Mouse (Mus musculus): ENCODE measurements around the gene Sema6c. TPM values are rescaled to one million over a fixed set of nuclear protein-coding genes. Genes with fewer than 3 reads are reported as not detected.
A peak's percentile ranks its signal among the peaks of the same experiment; 100 is the strongest.
"Not testable (repeated sequence)": the region's sequence is repeated elsewhere in the genome, so short reads cannot be mapped to it uniquely, and the experiment has no call there.

The Sema6c gene
- polyA plus RNA-seq, 1 experiment from 2014 or later, result 5.9 TPM

GRCm38 (mm10) chr3:95194721-95195135, 34.5 kb downstream of the Sema6c start:
- no peak overlapping the region for H3K4me3 ChIP-seq (replicated peaks)
- no peak overlapping the region for H3K9ac ChIP-seq
- H3K4me2 ChIP-seq, result no peak overlapping the region
- WGBS, result 75% methylated on average over 6 of the region's 6 CpGs
- H3K9me3 ChIP-seq, result no peaks in the 10 kb centered on the region
- no peak overlapping the region for H3K27ac ChIP-seq
- ATAC-seq (ENCODE audit: insufficient read depth, low FRiP score, low read depth), result no peak
- no peaks in the 10 kb centered on the region for H3K4me1 ChIP-seq
- no peaks in the 10 kb centered on the region for H3K27me3 ChIP-seq (replicated peaks)
- H3K36me3 ChIP-seq, result peaks cover 35% of the 10 kb centered on the region

DNA sequence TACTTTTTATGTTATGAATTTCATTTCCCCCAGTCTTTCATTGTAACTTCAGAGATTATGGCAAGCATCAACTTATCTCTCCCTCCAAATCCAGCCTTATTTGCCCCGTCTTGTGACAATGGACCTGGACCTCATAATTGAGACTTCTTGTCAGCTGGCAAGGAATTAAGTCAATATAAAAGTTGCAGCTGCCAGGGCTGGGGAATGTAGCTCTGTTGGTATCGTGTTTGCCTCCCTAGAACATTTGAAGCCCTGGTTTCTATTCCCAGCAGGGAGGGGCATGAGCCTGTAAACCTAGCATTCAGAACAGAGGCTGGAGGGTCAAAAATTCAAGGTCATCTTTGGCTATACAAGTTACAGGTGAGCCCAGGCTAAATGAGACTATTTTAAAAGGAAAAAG, 35.5 kb downstream of the Sema6c start:
- H3K9me3 ChIP-seq, result no peaks in the 10 kb centered on the region
- 70% methylated on average over 2 of the region's 2 CpGs for WGBS
- H3K36me3 ChIP-seq, result peaks cover 33% of the 10 kb centered on the region
- H3K4me2 ChIP-seq, result no peak overlapping the region
- H3K4me1 ChIP-seq, result no peaks in the 10 kb centered on the region
- no peak for ATAC-seq (ENCODE audit: insufficient read depth, low FRiP score, low read depth)
- no peaks in the 10 kb centered on the region for H3K27me3 ChIP-seq (replicated peaks)
- H3K4me3 ChIP-seq (replicated peaks), result no peak overlapping the region
- H3K9ac ChIP-seq, result no peak overlapping the region
- H3K27ac ChIP-seq, result no peak overlapping the region

DNA sequence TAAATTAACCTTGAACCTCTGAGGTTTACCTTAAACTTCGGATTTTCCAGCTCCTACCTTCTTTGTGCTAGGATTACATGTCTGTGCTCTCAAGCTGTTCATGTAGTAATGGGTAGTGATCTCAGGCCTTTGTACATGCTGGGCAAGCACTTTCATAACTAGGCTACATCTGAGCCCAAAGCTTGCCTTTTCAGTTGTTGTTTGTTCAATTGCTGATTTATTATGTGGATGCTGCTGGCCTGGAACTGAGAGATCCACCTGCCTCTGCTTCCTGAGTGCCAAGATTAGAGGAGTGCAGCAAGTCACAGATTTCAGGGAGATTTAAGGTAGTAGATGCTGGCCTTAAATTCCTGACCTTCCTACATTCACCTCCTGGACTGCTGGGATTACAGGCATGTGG, 38.8 kb downstream of the Sema6c start:
- Histone ChIP-seq H3K36me3 (peaks cover 52% of the 10 kb centered on the region), H3K9me3 (no peaks in the 10 kb centered on the region), H3K27me3 (replicated peaks) (no peaks in the 10 kb centered on the region), H3K4me1 (no peaks in the 10 kb centered on the region), H3K27ac (no peak overlapping the region), H3K9ac (no peak overlapping the region), H3K4me2 (no peak overlapping the region), H3K4me3 (replicated peaks) (no peak overlapping the region)
- no peak for ATAC-seq (ENCODE audit: insufficient read depth, low FRiP score, low read depth)
- 65% methylated on average over 1 of the region's 1 CpGs for WGBS

DNA sequence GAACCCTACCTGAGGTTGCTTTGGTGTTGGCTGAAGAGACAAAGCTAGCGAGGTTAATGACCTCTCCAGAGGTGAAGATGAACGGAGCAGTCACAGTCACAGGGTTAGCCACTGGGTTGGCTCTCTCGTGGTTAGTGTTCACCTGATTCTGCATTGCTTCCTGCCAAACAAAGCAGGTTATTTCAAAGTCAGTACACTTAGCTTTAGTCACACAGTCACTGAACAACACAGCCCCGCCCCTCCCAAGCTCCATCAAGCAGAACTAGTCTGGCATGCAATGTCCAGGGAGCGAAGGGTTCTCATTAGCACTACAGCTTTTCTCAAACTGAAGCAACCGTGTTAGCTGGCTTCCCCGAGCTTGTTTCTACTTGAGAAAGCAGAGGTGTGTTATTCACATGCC, 39.9 kb downstream of the Sema6c start:
- peak overlapping the region; percentile 48; the same call in 1 of the 2 replicates for H3K27ac ChIP-seq
- peaks cover 56% of the 10 kb centered on the region for H3K36me3 ChIP-seq
- H3K27me3 ChIP-seq (replicated peaks), result no peaks in the 10 kb centered on the region
- H3K4me2 ChIP-seq, result no peak overlapping the region
- 85% methylated on average over 7 of the region's 7 CpGs for WGBS
- H3K4me3 ChIP-seq (replicated peaks), result no peak overlapping the region
- H3K4me1 ChIP-seq, result no peaks in the 10 kb centered on the region
- H3K9ac ChIP-seq, result no peak overlapping the region
- ATAC-seq (ENCODE audit: insufficient read depth, low FRiP score, low read depth), result no peak
- H3K9me3 ChIP-seq, result no peaks in the 10 kb centered on the region

DNA sequence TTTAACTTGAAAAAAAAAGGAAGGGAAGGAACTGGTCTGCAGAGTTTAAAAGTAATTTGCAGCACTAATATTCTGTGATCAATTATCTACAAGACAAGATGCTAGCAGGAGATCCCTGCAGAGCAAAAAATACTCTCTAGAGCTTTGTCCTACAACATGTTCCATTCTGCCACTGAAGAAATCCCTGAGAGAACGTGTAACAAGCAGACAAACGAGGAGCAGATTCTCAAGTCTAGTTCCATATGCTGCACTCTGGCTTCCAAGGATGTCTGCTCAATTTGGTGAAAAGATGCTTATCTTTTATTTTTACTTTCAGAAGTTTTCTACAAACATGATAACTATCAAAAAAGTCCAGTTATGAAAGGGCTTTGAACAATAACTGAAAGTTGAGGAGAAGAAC, 40.3 kb downstream of the Sema6c start:
- no peak for ATAC-seq (ENCODE audit: insufficient read depth, low FRiP score, low read depth)
- no peak overlapping the region for H3K9ac ChIP-seq
- H3K4me2 ChIP-seq, result no peak overlapping the region
- no peaks in the 10 kb centered on the region for H3K4me1 ChIP-seq
- 84% methylated on average over 2 of the region's 2 CpGs for WGBS
- H3K27me3 ChIP-seq (replicated peaks), result no peaks in the 10 kb centered on the region
- H3K4me3 ChIP-seq (replicated peaks), result no peak overlapping the region
- H3K27ac ChIP-seq, result no peak overlapping the region
- no peaks in the 10 kb centered on the region for H3K9me3 ChIP-seq
- H3K36me3 ChIP-seq, result peaks cover 56% of the 10 kb centered on the region

DNA sequence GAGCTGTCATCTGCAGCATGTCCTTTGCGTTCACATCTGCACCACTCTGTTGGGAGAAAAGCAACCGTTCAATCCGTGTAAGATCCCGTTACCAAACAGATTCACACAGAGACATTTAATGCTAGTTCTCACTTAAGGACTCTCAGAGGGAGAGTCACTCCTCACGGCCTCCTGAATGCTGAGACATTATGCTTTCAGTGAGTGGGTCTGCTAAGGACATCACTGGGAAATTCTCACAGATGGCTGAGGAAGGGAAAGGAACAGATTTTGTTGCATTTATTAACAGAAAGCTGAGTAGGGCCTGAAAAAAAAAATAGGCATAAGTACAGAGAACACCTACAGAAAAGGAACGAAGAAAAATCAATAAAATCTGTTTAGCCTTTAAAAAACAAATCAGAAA, 43.6 kb downstream of the Sema6c start:
- Histone ChIP-seq H3K4me2 (no peak overlapping the region), H3K27ac (no peak overlapping the region), H3K36me3 (peaks cover 59% of the 10 kb centered on the region), H3K9me3 (no peaks in the 10 kb centered on the region), H3K4me1 (no peaks in the 10 kb centered on the region), H3K9ac (no peak overlapping the region), H3K4me3 (replicated peaks) (no peak overlapping the region), H3K27me3 (replicated peaks) (no peaks in the 10 kb centered on the region)
- no peak for ATAC-seq (ENCODE audit: insufficient read depth, low FRiP score, low read depth)
- 88% methylated on average over 6 of the region's 6 CpGs for WGBS

DNA sequence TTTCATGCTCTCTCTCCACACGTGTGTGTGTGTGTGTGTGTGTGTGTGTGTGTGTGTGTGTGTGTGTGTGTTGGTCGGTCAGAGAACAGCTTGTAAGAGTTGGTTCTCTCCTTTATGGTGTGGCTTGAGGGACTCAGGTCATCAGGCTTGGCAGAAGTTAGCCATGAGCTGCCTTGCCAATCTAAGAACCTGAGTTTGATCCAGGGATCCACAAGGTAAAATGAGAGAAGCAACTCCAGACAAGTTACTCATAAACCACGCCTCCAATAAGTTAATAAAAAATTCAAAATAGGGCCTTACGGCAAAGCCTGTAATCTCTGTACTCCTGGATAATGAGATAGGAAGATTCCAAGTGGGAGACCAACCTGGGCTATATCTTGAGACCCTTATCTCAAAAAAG, 48.0 kb downstream of the Sema6c start:
- no peak for ATAC-seq (ENCODE audit: insufficient read depth, low FRiP score, low read depth)
- no peaks in the 10 kb centered on the region for H3K9me3 ChIP-seq
- H3K4me3 ChIP-seq (replicated peaks), result no peak overlapping the region
- no peaks in the 10 kb centered on the region for H3K4me1 ChIP-seq
- no peak overlapping the region for H3K27ac ChIP-seq
- H3K36me3 ChIP-seq, result peaks cover 34% of the 10 kb centered on the region
- no peak overlapping the region for H3K4me2 ChIP-seq
- no peaks in the 10 kb centered on the region for H3K27me3 ChIP-seq (replicated peaks)
- H3K9ac ChIP-seq, result no peak overlapping the region
- WGBS, result 85% methylated on average over 3 of the region's 4 CpGs

GRCm38 (mm10) chr3:95210585-95210984, 50.3 kb downstream of the Sema6c start:
- no peak overlapping the region for H3K9ac ChIP-seq
- no peak overlapping the region for H3K4me2 ChIP-seq
- H3K27me3 ChIP-seq (replicated peaks), result no peaks in the 10 kb centered on the region
- no peaks in the 10 kb centered on the region for H3K9me3 ChIP-seq
- H3K4me1 ChIP-seq, result no peaks in the 10 kb centered on the region
- 74% methylated on average over 2 of the region's 2 CpGs for WGBS
- no peak for ATAC-seq (ENCODE audit: insufficient read depth, low FRiP score, low read depth)
- H3K36me3 ChIP-seq, result peaks cover 30% of the 10 kb centered on the region
- no peak overlapping the region for H3K27ac ChIP-seq
- H3K4me3 ChIP-seq (replicated peaks), result no peak overlapping the region

DNA sequence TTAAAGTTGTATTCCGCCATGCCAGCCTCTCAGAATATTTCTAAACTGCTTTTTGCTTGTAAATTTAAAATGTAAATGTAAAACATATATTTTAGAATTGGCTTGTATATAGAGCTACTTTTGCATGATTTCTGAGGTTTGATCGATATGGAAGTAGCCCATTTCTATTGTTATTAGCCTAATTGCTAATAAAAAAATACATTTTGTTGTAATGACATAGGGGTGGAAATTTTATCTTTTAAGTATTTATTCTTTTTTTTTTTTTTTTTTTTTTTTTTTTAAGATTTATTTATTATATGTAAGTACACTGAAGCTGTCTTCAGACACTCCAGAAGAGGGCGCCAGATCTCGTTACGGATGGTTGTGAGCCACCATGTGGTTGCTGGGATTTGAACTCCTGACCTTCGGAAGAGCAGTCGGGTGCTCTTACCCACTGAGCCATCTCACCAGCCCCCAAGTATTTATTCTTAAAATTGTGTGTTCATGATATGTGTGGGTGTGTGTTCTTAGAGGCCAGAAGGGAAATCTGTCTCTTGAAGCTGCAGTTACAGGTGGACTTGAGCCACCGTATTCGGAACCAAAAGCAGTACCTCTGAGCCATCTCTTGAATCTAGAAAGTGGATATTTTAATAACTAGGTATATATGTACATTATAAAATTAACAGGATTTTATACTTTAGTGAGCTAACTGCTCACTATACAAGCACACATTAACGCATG, 52.8 kb downstream of the Sema6c start:
- 88% methylated on average over 10 of the region's 10 CpGs for WGBS
- not testable (repeated sequence) for H3K9me3 ChIP-seq; ATAC-seq (ENCODE audit: insufficient read depth, low FRiP score, low read depth); H3K9ac ChIP-seq; H3K27me3 ChIP-seq (replicated peaks); H3K4me2 ChIP-seq; H3K4me3 ChIP-seq (replicated peaks); H3K27ac ChIP-seq; H3K4me1 ChIP-seq
- H3K36me3 ChIP-seq, result peaks cover 14% of the 10 kb centered on the region; the same call in 1 of the 2 replicates

DNA sequence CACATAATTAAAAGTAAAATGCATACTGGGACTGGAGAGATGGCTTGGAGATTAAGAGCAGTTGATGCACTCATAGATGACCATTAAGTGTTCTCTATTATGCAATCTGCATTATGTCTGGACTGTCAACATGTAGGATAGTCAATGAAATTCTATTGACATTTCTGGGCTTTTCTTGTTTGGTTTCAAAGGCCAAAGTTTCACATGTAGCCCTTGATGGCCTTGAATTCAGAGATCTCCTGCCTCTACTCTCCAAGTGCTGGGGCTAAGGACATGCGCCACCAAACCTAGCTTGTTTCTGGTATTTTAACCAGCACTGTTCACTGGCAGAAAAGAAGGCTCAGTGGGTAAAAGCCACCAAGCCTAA, 53.3 kb downstream of the Sema6c start:
- 94% methylated on average over 1 of the region's 1 CpGs for WGBS
- Histone ChIP-seq H3K27ac (no peak overlapping the region), H3K4me1 (0 out of 2 replicates have a peak, but pooled peaks cover 7% of the 10 kb centered on the region), H3K9ac (no peak overlapping the region), H3K36me3 (0 out of 2 replicates have a peak, but pooled peaks cover 11% of the 10 kb centered on the region), H3K4me3 (replicated peaks) (no peak overlapping the region), H3K9me3 (no peaks in the 10 kb centered on the region), H3K27me3 (replicated peaks) (no peaks in the 10 kb centered on the region), H3K4me2 (no peak overlapping the region)
- ATAC-seq (ENCODE audit: insufficient read depth, low FRiP score, low read depth), result no peak

- peak; percentile 27 for ATAC-seq (ENCODE audit: insufficient read depth, low FRiP score, low read depth)
These were observed 56.5 kb downstream of the Sema6c start for GRCm38 (mm10) chr3:95216655-95217254.

More at GRCm38 (mm10) chr3:95216655-95217254, 56.5 kb downstream of the Sema6c start:
- H3K27me3 ChIP-seq (replicated peaks), result no peaks in the 10 kb centered on the region
- H3K4me2 ChIP-seq, result peak overlapping the region; percentile 75
- H3K36me3 ChIP-seq, result 0 out of 2 replicates have a peak, but pooled peaks cover 14% of the 10 kb centered on the region
- peak overlapping the region; percentile 85; the same call in 1 of the 2 replicates for H3K9ac ChIP-seq
- WGBS, result 14% methylated on average over 4 of the region's 4 CpGs
- H3K4me3 ChIP-seq (replicated peaks), result peak overlapping the region; percentile 82
- H3K9me3 ChIP-seq, result no peaks in the 10 kb centered on the region
- H3K27ac ChIP-seq, result peak overlapping the region; percentile 100
- H3K4me1 ChIP-seq, result 0 out of 2 replicates have a peak, but pooled peaks cover 7% of the 10 kb centered on the region

All from stomach, embryonic 15.5 days (tissue).